Mouse (Mus musculus) adrenal gland, postnatal 10 days (tissue): ENCODE data around the gene Tgfbr3. TPM values are rescaled to one million over a fixed set of nuclear protein-coding genes. Genes with fewer than 3 reads are reported as not detected.

Experiments used
- DNase-seq: peaks from one replicate; pipeline ENCODE4 v3.0.0; 2021; ENCODE audit warnings: mixed read lengths
- total RNA-seq, 2 experiments: library from RNA; stranded (reverse); gene quantifications; 2 replicates each; pipeline ENCODE4 v1.2.3; 2021

The Tgfbr3 gene
- total RNA-seq, 2 experiments from 2014 or later = 125 to 160 TPM

DNA sequence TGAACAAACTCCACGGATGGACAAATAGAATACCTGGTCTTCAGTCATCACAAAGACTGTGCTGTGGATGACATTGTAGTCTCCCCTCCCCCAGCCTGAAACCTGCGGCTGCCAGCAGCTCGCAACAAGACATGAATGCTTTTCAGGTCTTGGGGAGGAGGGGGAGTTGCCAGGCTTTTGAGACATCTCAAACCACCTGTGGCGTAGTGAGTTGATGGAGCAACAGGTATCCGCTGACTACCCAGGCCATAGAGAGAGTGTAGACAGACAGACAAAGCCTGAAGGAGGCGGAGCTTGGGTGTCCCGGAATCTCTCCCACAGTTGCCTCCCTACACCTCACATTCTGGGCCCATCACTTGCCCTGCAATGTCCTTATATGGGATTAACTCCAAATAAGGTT is 117.6 kb downstream of the Tgfbr3 start:
- DNase-seq = no peak

DNA sequence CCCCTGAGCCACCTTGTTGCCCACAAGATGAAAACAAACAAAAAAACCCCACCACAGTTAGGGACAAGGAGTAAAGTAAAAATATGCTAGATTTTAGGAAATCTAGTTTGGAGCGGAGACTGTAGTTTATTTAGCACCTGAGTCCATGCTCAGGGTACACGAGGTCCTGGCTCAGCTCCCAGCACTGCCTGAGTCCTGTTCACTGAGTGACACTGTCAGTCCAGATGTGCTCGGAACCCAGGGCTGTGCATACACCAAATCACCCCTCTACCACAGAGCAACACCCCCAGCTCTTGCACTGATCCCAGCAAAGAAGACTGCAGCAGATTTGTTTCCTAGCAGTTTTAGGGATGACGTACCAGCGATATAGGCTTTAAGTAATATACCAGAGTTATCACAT is 119.6 kb downstream of the Tgfbr3 start:
- DNase-seq = no peak

DNA sequence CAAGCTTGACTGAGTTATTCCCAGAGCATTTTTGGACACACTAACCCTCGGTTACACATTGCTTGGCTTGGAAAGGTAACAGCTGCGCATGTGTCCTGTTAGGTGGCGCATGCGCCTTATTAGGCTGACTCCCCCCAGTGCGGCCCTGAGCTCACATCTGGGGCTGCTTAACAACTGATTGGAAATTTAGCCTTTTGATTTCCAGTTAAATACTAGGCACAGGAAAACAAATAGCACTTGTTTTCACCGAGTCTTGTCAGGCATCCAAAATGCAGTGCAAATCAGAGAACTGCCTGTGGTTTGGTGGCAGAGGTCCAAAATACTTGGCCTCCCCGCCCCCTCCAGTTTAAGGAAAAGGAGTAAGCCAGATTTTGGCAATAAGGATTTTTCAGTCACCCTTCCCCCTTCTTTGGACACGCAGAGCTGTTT is 121.5 kb downstream of the Tgfbr3 start:
- DNase-seq = peak; percentile 89

DNA sequence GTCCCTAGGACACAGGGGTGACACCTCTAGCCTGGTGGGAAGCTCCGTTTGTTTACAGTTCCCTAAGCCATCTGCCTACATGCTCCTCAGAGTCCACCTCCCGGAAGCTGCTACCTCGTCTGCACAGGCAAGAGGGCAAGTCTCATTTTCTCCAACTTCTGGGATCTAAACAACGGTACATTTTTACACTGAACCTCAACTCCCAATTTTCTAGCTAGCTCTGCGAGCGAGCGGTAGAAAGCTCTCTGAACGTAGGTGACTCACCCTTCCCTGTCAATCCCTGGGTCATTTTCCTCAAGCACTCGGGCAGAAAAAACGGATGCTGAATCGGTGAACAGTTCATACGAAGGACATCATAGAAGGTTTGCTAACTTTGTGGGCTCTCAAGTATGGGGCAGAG is 122.1 kb downstream of the Tgfbr3 start:
- DNase-seq = peak; percentile 50

DNA sequence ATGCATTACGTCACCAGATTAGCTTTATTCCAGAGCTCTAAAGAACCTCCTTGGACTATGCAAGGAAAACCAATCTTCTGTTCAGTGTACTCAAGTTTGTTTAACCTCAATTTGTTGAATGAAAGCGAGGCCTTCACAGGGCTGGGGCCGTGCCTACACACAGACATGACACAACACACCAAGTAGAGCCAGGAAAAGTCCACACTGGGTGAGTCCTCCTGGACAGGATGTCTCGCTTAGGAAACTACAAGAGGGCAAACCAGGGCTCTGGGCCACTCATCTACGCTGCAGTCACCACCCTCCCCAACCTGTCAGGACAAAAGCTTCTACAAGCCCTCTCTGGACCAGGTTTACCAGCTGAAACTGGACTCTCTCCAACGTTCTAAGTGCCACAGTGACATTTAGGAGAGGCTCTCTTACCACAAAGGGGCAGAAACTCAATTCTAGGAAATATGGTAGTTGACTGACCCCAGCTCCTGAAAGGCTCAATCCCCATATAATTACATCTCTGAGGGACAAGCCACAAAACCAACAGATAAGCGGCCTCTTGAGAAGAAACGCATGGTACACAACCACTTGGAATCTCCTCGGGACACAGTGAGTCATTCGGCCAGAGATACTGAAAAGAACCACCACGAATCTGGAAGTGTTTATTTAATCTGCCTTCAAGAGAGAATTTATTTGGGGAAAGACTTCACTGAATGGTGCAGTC is 122.6 kb downstream of the Tgfbr3 start:
- peak; percentile 68 for DNase-seq

DNA sequence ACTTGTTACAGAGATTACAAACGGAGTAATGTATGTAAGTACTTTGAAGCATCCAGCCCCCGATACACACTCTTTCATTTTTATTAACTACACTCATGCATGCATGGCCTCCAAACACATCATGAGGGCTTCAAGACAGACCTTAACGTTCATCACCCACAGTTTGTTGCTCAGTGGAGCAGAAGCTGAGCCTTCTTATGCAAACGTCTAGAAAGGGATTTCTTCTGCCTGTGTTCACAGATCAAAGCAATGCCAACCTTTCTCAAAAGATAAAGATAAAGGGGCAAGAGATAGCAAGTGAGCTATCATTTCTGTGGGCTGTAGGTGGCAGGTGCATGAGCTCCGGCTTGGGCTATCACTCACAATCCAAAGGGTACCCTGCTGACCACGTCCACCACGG is 123.7 kb downstream of the Tgfbr3 start:
- no peak for DNase-seq

DNA sequence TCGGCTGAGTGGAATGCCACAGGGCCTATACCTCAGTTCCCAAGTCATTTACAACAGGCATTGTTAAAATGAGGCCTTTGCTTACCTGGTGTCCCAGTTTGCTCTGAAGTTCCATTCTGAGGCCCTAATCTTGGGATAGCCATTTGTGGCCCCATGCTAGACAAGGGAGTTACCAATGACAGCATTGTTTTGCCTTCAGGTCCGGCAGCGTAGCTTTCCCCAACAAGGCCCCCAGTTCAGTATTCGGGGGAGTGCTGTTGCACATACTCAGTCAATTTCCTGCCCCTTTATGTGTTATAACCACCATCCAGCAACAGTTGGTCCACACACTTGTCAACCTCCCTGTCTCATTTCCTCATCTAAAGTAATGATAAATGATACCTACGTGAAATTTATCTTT is 124.2 kb downstream of the Tgfbr3 start:
- DNase-seq = no peak

DNA sequence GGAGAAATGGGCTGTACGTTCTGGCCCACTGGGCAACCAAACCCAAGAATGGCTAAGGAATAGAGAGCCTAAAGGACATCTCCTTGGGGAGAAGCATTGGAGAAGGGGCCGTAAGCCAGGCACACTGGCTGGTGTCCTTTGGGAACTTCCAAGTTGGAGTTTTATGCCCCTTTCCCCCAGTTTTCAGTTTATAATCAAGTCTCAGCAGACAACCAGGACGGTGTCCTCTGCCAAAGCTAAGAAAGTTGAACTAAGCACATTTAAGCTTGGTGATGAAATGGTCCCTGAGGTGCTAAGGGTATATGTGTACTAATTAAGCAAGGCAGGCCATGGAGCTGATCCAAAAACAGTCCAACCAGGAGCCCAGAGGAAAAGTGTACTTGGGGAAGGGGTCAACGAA is 124.6 kb downstream of the Tgfbr3 start:
- DNase-seq = peak; percentile 63

DNA sequence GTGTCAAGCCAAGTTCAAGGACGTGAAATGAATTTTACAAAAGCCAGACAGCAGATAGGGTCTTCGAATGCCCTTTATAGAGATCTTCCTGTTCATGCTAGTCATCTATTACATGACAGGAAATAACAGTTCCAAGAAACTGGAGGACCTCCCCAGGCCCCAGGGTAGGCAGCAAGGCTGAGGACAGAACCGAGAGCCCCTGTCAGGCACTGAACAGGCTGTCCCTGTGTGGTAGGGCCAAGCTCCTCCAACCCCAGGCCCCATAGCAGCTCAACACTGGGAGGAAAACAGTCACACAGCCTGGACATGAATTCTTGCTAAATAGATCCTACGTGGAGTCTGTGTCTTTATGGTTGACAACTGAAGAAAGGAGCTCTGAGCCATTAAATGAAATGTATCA is 125.3 kb downstream of the Tgfbr3 start:
- no peak for DNase-seq

DNA sequence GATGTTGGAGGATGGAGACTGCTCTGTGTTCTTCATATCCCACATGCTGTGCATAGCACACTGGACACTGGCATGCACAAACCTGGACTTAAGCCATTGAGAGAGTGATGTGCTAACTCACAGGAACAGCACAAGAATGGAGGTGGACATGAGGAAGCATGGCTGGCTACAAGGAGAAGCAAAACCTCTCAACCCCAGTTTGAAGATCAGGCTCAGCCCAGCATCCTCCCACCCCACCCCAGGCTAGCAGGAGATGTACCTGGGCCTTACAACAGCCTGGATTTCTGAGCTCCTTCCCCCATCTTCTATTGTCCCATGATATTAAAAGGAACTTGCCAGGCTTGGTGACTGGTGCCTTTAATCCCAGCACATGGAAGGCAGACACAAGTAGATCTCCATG is 126.1 kb downstream of the Tgfbr3 start:
- no peak for DNase-seq

DNA sequence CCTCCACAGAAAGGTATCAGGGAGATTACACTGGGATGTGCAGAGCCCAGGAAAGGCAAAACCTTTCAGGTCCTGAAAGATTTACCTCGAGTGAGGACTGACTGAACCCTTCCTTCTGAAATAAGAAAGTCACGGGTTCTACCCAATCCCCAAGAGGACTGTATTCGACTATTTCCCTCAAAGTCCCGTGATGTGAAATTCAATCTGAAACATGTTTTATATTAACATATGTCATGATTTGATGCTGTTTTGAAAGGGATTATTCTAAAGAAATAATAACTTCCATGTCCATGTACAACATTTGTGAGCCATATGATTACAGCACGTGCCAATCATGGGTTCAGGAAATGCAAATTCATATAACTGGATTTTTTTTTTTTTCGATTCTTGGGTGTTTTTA is 126.6 kb downstream of the Tgfbr3 start:
- no peak for DNase-seq

DNA sequence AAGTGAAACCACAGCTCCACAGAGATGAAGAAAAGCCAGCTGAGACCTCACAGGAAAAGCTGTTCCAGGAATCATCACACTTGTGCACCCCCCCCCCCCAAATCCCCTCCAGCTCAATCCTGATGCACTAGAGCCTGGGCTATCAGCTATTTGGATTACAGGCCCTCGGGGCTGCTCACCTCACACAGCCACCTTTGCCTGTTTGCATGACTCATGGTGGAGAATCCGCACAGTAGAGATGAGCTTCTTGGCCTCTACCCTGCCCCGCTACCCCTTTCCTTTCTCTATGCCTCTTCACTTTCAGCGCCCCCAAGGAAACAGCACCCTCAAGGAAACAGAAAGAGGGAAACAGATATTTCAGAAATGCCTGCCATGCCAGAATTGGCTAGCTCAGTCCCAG is 127.1 kb downstream of the Tgfbr3 start:
- no peak for DNase-seq

DNA sequence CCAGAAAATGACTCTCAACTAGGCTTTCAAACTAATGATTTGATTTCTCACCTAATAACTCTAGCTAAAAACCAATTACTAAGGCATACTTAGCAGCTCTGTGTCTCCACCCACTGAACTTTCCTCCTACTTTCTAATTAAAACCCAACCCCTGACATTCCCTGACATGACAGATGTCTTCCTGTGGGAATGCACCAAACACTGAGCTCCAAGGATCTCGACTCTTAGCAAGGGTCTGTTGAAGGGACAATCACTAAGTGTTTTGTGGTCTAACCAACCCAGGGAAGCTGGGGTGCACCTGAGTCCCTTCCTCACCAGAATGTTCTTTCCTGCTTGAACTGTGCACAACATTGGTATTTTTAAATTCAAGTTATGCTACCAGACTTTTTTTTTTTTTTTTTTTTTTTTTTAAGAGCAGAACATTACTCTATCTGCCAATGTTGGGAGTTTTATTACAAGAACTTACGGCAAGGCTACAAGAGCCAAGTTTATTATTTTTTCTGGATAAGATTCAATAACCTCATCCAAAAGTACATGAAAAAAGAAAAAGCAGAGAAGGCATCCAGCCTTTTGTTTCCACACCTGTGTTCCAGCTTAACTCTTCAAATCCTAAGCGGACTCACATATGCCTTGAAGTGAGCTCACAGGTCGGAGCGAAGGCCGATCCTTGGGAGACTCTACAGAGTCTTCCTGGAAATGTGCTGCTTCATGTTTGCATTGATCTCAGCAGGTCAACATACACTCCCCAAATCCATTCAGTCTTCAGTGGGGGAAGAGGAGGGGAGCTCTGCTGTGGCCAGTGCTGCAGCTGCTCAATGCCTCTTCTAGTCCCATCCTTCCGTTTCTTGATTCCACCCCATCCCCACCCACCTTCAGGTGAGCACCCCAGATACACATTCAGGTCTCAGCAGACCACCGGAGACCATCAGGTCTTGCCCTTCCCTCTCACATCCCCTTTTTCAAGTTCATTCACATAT is 129.2 kb downstream of the Tgfbr3 start:
- DNase-seq = no peak

DNA sequence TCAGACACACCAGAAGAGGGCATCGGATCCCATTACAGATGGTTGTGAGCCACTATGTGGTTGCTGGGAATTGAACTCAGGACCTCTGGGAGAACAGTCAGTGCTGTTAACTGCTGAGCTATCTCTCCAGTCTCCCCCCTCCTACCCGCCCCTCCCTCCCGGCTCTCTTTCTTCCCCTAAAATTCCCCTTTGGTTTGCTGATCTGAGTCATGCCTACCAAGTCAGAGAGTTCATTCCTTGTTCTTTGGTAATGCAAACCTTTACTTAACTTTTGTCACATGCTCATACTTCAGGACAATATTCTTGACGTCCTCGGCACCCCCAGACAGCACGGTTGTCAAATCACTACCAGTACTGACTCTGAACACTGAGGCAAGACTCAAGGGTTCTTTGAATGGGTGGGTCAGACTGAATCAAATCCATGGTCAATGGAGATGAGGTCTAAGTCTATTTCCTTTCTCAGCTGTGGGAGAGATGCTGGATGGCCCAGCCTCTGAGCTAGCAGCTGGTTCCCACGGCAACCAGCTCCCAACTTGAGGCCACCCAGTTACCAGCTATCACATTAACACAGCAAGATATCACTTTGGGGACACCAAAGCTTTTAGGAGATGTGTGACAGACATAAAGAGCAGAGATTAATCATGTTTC is 130.8 kb downstream of the Tgfbr3 start:
- no peak for DNase-seq

DNA sequence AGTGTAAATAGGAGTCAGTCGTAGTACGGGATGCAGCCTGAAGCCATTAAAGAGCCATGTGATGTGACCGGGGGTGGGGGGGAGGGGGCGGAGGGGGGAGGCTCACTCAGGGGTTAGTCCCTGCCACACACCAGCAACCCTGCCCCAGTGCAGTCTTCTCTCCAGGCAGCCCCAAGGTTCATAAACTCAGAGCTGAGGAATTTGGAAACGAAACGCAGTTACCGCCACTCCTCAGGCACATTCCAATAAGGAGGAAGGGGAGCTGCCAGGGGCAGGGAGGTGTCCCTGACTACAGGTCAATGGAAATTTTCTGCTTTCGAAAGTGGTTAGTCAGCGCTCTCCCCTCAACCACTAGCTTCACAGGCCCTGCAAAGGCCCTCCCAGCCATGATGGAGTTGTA is 132.0 kb downstream of the Tgfbr3 start:
- DNase-seq = peak; percentile 68

DNA sequence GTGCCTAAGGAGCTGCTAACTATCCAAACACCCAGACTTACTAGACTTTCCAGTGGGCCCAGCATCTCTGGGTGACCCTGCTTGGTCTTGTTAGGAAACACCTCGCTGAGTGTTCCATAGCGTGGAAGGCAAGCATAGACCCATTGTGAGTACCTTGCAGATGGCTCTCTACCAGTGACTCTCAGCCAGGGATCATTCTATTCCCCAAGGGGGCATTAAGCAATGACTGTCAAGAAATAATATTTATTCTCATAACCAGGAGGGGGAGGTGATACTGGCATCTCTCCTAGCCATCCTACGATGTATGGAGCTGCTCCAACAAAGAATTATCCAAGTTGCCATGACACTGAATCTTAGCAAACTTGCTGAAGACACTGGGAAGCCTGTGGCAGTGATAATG is 133.3 kb downstream of the Tgfbr3 start:
- peak; percentile 44 for DNase-seq

DNA sequence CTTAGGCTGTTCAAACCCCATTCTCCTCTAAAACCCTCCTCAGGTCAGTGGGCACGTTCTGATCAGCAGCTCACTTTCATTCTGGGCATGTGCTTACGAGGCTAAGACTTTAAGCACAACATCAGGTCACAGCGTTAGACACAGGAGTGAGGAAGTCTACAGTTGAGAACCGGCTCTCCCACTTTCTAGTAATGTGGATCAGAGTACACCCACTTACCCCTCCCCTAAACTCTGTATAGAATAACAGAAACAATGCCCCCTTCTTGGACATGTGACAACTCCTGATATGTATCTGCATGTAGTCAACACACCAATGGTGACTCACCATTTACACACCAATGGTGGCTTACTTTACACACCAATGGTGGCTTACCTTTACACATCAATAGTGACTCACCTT is 136.4 kb downstream of the Tgfbr3 start:
- DNase-seq = no peak

DNA sequence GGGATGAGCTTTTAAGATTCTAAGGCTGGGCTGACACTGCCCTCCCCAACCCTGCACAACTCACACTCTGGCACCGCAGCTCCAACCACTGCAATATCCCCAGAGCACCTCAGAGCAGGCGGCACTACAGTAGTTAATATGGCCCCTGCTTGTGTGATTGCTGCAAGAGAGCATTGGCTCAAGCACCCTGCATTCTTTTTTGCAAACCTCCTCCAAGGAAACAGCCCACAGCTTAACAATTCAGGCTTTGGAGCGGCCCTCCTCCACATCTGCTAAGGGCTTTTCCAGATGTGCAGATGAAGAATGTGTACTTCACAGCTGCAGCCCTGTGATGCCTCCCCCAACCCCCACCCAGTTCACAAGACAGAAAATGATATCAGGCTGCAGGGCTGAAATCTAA is 138.1 kb downstream of the Tgfbr3 start:
- peak; percentile 32 for DNase-seq

DNA sequence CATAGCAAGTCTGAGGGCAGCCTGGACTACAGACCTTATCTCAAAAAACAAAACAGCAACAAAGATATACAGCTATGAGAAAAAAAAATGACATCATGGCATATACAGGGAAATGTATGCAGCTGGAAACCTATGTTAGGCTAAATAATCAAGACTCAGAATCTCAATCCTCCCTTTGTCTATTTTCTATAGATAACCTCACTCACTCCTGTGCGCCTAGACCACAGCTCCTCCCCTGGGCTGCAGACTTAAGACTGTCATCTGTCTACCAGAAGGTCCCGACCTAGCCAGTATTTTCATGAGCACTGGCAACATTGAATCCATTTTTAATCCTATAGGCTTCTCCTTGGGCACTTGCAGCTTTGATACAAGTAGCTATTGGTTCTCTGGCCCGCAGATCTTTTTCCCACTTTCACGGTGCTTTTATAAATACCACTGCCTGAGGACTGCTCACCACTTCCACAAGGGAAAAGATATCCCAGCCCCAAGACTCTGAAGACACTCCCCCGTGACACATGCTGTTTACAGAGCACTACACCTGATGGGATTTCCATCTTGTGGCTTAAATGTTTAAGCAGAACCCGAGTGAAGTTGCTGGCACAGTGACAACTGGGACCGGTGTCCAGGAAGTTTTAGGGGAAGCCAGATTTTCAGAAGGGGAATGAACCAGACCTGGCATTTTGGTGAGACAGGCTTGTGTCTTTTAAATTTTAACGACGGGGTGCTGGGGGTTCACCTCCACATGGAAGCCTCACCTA is 138.7 kb downstream of the Tgfbr3 start:
- peak; percentile 43 for DNase-seq

DNA sequence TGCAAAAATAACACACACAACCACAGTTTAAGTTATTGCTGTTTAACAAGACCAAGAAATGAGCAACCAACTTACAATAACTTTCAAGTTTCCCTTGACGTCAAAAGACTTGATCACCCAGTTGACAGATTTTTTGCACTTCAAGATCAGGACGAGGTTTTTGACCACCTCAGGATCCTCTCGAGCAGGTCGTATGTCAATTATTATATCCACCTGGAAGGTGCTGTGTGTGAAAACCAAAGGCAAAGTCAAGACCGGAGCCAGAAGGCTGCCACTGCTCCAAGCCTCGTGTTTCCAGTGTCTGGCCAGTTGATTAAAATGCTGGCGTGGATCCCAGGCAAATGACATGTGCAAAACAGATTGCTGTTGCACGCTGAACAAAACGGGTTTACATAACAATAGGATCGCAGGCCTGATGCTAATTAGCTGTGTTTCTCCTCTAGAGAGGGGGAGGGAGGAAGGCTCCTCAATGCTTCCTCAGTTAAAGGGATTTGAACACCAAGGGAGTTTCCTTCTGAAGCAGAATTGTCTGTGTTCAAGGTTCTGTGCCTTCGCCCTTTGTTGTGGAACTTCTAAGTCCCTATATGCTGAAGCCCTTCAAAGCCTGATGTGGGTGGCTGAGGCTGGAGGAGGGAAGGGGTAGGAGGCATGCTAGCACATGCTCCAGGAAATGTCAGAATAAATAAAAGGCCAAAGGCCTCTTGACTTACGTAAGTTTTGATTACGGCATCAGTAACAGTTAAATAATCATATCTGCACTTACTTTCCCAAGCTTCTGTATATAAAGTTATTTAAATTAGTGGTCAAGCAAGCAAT is 141.3 kb downstream of the Tgfbr3 start:
- peak; percentile 79 for DNase-seq

DNA sequence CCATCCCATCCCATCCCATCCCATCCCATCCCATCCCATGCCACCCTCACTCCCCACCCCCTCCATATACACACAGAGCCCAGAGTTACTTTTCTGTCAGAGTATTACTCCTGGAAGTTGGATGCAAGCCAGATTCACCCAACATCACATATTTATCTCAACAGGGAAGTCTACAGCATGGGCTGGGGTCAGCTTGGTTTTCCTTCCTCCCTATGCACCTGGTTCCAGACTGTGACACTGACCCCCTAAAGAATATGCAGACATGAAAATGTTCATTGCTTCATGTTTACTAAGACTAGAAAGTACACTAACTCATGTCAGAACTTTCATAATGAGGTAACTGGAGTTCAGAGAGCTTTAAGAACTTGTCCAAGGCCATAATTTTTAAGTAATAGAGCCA is 142.0 kb downstream of the Tgfbr3 start:
- DNase-seq = no peak
